Mouse (Mus musculus) heart, embryonic 12.5 days (tissue): ENCODE measurements around the gene Lmo4. TPM values are rescaled to one million over a fixed set of nuclear protein-coding genes. Genes with fewer than 3 reads are reported as not detected.

Experiments used
- ATAC-seq: fragments of 200-750 bp; cut with Nextera tagmentation; 2 replicates; pipeline ENCODE4 v1.8.0; 2017; ENCODE audit warnings: moderate TSS enrichment, moderate library complexity; ENCODE audit not compliant: insufficient number of reproducible peaks, low FRiP score
- H3K27ac ChIP-seq: fragments of 300-500 bp; sonication (generic); 2 replicates; pipeline ENCODE4 v1.5.1; 2016; ENCODE audit warnings: mild to moderate bottlenecking, moderate library complexity; ENCODE audit not compliant: poor library complexity, severe bottlenecking
- H3K27me3 ChIP-seq: fragments of 300-500 bp; sonication (generic); replicated peaks from 2 replicates; pipeline ENCODE4 v1.6.1; 2016; ENCODE audit warnings: mild to moderate bottlenecking, moderate library complexity
- H3K36me3 ChIP-seq: fragments of 300-500 bp; sonication (generic); 2 replicates; pipeline ENCODE4 v1.6.1; 2016; ENCODE audit warnings: mild to moderate bottlenecking, moderate library complexity
- H3K4me1 ChIP-seq: fragments of 300-500 bp; sonication (generic); replicated peaks from 2 replicates; pipeline ENCODE4 v1.6.1; 2016; ENCODE audit warnings: mild to moderate bottlenecking
- H3K4me2 ChIP-seq: fragments of 300-500 bp; sonication (generic); 2 replicates; pipeline ENCODE4 v1.6.1; 2016; ENCODE audit warnings: mild to moderate bottlenecking, moderate library complexity
- H3K4me3 ChIP-seq: fragments of 300-500 bp; sonication (generic); 2 replicates; pipeline ENCODE4 v1.5.1; 2016; ENCODE audit warnings: mild to moderate bottlenecking
- H3K9ac ChIP-seq: fragments of 300-500 bp; sonication (generic); 2 replicates; pipeline ENCODE4 v1.6.1; 2016; ENCODE audit warnings: mild to moderate bottlenecking, moderate library complexity
- H3K9me3 ChIP-seq: fragments of 300-500 bp; sonication (generic); replicated peaks from 2 replicates; pipeline ENCODE4 v1.6.1; 2016; ENCODE audit warnings: mild to moderate bottlenecking, moderate library complexity
- WGBS: fragments of 180-500 bp; shearing (Covaris S2); methylation state at CpG from one replicate; pipeline ENCODE4 v1.1.7; 2016; 5-methylcytosine and 5-hydroxymethylcytosine counted together
- polyA plus RNA-seq: library from polyadenylated mRNA; unstranded; fragments of >200 nt; fragmentation: Nextera tagmentation; extraction: Ambion mirVana; gene quantifications from 2 replicates; pipeline ENCODE4 v1.2.1, GENCODE M21; 2016

Lmo4 gene
- polyA plus RNA-seq, 1 experiment from 2014 or later, result 44.9 TPM

DNA sequence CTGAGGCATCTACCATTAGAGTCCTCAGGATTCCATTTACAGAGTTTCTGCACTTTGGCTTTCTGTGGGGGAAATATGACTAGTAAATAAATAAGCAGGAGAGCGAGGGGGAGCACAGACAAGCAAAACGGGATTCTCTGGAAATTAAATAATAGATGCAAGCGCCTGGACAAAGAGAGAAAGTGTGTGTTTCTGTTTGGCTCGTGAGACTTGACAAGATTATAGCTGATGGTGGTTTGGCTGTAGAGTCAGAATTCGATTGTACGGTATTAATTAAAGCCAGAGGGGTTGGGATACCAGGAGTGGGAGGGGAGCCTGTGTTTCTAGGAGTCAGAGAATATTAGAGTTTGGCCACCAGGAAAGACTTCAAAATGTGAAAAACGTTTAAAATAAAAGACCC is 24.3 kb upstream of the Lmo4 start:
- no peaks in the 10 kb centered on the region for H3K36me3 ChIP-seq
- H3K9me3 ChIP-seq, result no peaks in the 10 kb centered on the region
- H3K4me3 ChIP-seq, result no peak overlapping the region
- no peak for ATAC-seq
- no peak overlapping the region for H3K27ac ChIP-seq
- no peak overlapping the region for H3K4me2 ChIP-seq
- H3K27me3 ChIP-seq, result no peaks in the 10 kb centered on the region
- 80% methylated on average over 7 of the region's 7 CpGs for WGBS
- H3K4me1 ChIP-seq, result peaks cover 30% of the 10 kb centered on the region
- H3K9ac ChIP-seq, result no peak overlapping the region

DNA sequence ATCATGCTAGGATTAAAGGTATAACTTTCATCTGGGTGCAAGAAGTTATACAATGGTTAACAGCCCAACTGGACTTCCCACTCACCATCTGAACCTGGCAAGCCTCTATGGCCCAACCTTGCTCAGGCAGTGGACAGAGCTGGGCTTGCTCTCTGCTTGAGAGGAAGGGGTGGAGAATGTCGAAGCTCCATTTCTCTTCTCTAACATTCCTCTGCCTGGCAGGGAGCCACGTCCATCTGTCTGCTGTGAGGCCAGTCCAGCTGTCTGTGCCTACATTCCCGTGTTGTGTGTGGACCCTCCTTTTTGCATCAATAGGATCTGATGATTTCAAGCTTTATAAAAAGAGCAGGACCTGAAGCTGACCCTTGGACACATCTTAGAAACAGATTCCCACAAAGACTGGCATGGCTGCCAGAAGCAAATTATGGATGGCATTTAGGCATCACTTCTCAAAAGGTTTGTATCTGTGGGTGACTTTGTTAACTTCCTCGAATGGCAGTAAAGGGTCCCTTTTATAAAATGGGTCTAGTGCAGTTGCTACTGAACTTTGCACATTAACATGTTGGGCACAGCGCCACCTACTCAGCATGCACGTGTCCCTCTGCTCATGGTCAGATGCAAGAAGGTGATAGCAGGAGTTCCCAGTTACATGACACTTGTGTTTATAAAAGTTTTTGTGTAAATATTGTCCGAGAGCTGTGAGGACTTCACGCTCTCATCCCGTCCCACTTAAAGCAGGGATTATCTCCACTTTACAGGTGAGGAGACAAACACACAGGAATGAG is 20.6 kb upstream of the Lmo4 start:
- H3K4me1 ChIP-seq, result peaks cover 7% of the 10 kb centered on the region; the same call in 1 of the 2 replicates
- no peaks in the 10 kb centered on the region for H3K36me3 ChIP-seq
- 64% methylated on average over 9 of the region's 9 CpGs for WGBS
- no peaks in the 10 kb centered on the region for H3K27me3 ChIP-seq
- H3K4me2 ChIP-seq, result no peak overlapping the region
- H3K9me3 ChIP-seq, result no peaks in the 10 kb centered on the region
- H3K27ac ChIP-seq, result no peak overlapping the region
- H3K9ac ChIP-seq, result no peak overlapping the region
- no peak overlapping the region for H3K4me3 ChIP-seq
- no peak for ATAC-seq

DNA sequence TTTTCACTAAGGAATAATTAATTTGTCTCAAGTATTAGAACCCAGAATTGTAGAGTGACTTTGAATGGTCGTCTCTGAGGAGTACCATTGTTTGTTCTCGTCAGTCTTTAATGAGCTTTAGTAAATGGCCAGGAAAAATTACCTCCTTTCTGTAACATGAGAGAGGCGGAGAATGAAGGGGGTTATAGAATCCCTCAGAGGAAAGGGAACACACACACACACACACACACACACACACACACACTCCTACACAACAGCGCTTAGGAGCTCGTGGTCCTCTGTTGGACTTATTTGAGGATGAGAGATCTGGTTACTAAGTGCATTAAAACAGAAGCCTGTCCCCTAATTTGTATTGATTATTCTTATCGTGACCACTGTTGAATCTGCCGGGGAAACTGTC is 19.6 kb upstream of the Lmo4 start:
- 77% methylated on average over 7 of the region's 7 CpGs for WGBS
- H3K9ac ChIP-seq, result no peak overlapping the region

DNA sequence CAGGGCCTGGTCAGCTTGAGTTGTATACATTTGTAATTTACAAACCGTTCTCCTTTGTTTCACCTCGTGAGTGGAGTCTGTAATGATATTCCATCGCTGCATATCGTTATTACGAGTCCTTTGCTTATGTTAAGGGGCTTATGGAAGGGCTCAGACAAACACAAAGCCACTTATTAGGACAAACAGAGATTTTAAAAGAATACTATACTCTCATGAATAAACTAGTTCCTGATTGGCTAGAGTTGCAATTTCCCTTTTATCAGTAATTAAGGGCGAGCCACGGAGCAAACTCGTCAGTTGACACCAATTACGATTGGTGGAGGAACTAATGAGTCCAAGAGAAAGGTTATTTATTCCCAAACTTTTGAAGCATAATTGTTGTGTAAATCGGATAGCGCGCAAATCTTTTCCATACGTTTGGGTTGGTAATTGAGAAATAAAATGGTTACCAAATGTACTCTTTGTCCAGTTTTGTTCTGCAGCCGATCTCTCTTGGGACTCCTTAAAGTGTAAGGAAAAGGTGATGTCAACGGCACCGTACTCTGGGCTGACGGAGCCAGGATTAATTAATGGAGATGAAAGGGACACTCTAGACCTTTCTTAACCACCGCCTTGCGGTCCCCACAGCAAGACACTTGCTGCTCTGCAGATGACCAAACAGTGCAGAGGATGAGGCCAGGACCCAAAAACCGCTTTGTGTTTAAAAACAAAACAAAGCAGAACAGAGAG is 18.5 kb upstream of the Lmo4 start:
- Histone ChIP-seq H3K36me3 (no peaks in the 10 kb centered on the region), H3K4me2 (no peak overlapping the region), H3K9ac (no peak overlapping the region), H3K27ac (no peak overlapping the region), H3K4me1 (no peaks in the 10 kb centered on the region), H3K4me3 (no peak overlapping the region), H3K9me3 (no peaks in the 10 kb centered on the region), H3K27me3 (no peaks in the 10 kb centered on the region)
- WGBS, result 84% methylated on average over 20 of the region's 20 CpGs
- ATAC-seq, result no peak

More for the DNA sequence above, 19.6 kb upstream of the Lmo4 start:
- no peak overlapping the region for H3K4me2 ChIP-seq
- ATAC-seq, result no peak
- H3K27me3 ChIP-seq, result no peaks in the 10 kb centered on the region
- no peaks in the 10 kb centered on the region for H3K9me3 ChIP-seq
- H3K27ac ChIP-seq, result no peak overlapping the region
- H3K4me1 ChIP-seq, result no peaks in the 10 kb centered on the region
- H3K4me3 ChIP-seq, result no peak overlapping the region
- no peaks in the 10 kb centered on the region for H3K36me3 ChIP-seq

DNA sequence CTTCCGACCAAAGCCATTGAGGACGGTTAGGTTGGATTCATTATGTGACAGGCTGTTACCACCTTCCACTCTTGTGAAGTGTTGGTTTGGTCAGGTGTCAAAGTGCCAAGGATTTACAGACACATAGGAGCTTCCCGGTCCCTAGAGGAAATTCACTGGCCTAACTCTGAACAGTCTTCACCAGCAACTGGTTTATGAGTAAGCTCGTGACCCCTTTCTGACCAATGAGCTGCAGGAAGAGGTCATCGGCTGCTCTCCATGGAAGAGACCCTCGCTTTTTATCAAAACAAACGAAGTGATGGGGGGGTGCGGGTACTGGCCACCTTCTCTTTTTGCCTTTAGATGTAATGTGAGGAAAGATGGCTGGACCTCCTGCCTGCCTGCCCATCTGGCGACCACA is 17.4 kb upstream of the Lmo4 start:
- H3K4me2 ChIP-seq, result no peak overlapping the region
- no peaks in the 10 kb centered on the region for H3K9me3 ChIP-seq
- H3K9ac ChIP-seq, result no peak overlapping the region
- no peak overlapping the region for H3K27ac ChIP-seq
- no peak overlapping the region for H3K4me3 ChIP-seq
- H3K4me1 ChIP-seq, result no peaks in the 10 kb centered on the region
- H3K36me3 ChIP-seq, result no peaks in the 10 kb centered on the region
- ATAC-seq, result no peak
- H3K27me3 ChIP-seq, result no peaks in the 10 kb centered on the region
- WGBS, result 47% methylated on average over 9 of the region's 9 CpGs

DNA sequence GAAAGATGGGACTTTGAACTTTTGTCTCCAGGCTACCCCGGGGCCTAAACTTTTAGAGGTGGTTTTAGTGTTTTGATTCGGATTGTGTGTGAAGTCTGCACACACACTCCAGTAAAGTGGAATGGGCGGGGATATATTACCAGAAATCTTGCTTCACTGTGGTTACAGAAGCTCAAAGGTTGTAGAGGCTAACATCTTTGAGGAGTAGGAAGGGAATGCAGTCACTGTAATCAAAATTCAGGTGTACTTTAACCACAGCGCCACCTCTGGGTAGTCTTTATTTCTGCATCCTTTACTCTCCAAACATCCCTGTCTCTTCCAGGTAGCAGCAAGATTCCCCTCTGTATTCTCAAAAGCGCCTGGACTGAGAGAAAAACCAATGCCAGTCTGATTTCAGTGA is 2.5 kb upstream of the Lmo4 start:
- H3K36me3 ChIP-seq, result no peaks in the 10 kb centered on the region
- no peaks in the 10 kb centered on the region for H3K27me3 ChIP-seq
- H3K9me3 ChIP-seq, result no peaks in the 10 kb centered on the region
- ATAC-seq, result no peak
- H3K4me1 ChIP-seq, result no peaks in the 10 kb centered on the region
- WGBS, result 43% methylated on average over 5 of the region's 5 CpGs
- H3K27ac ChIP-seq, result no peak overlapping the region
- H3K9ac ChIP-seq, result no peak overlapping the region
- no peak overlapping the region for H3K4me3 ChIP-seq
- H3K4me2 ChIP-seq, result no peak overlapping the region

DNA sequence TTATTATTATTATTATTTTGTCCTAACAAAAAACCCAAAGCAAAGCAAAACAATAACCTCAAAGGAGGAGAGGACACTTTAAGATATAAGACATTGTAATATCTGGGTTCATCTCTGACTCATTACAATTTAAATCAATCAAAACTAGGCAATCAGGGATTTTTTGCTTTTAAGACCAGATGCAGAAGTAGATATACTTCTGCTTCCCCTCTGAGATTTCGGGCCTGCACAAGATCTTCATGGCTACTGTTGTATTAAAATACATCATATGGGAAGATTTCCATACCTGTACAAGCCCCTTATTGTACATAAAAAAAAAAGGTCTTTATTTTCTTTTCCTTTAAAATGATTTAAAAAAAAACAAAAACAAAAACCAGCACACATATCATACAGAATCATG is 1.9 kb upstream of the Lmo4 start:
- Histone ChIP-seq H3K4me3 (no peak overlapping the region), H3K27ac (no peak overlapping the region), H3K9me3 (no peaks in the 10 kb centered on the region), H3K4me2 (no peak overlapping the region), H3K4me1 (no peaks in the 10 kb centered on the region), H3K36me3 (no peaks in the 10 kb centered on the region), H3K27me3 (no peaks in the 10 kb centered on the region), H3K9ac (no peak overlapping the region)
- ATAC-seq, result no peak
- WGBS, result 87% methylated on average over 1 of the region's 1 CpGs

DNA sequence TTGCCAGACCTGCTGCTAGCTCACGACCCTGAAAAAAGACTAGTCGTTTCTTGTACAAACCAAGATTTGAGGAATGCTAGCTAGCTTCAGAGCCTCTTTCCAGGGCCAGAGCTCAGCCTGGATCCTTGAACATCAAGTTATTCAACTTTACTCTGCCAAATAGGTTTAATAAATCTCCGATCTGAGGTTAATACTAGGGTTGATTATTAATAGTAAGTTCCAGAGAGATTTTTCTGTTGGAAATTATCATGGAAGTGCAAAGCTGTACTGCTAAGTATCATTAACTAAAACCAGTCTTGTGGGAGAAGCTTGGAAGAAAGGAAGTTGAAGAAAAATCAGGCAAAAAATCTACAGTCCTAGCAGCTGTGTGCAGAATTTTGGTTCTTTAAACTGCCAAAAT is 1.2 kb upstream of the Lmo4 start:
- H3K4me2 ChIP-seq, result peak overlapping the region; percentile 95
- H3K9ac ChIP-seq, result no peak overlapping the region
- no peak for ATAC-seq
- WGBS, result 29% methylated on average over 3 of the region's 3 CpGs
- H3K27me3 ChIP-seq, result no peaks in the 10 kb centered on the region
- no peaks in the 10 kb centered on the region for H3K36me3 ChIP-seq
- H3K4me1 ChIP-seq, result peaks cover 5% of the 10 kb centered on the region; the same call in 1 of the 2 replicates
- peak overlapping the region; percentile 100 for H3K27ac ChIP-seq
- no peaks in the 10 kb centered on the region for H3K9me3 ChIP-seq
- H3K4me3 ChIP-seq, result peak overlapping the region; percentile 98

DNA sequence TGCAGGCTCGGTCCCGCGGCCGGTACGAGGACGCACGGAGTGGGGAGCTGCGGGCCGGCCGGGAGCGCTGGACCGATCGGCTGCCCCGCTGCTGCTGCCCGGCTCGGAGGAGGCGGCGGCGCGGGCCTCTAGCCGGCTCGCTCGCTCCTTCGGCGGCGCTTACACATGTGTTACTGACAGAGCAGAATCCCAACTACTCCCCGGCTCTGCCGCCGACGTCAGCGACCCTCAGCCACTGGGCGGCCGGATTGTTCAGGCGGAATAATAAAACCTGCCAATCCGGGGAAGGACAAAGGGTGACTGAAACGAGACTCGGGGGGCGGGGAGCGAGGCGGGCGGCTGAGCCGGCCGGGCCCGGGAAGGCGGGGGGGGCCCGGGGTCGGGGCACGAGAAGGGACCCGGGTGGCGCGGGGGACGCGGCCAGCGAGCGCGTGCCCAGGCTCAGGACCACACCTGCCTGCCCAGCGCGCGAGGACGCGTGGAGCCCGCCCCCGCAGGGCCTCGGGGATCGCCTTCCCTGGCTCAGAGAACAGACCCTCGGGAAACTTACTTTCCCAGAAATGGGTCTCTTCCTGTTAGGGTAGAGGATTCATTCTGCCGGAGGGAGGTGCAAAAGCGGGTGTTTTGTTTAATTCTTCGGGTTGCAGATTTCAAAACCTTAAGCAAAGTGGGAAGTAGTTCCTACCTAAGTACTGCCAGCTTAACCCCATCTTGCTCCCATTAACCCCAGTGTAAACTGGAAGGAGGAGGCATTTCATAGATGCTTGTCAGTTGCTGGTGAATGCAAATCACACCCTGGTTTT is 532 bp upstream of the Lmo4 start:
- peak overlapping the region; percentile 99 for H3K9ac ChIP-seq
- H3K4me2 ChIP-seq, result peak overlapping the region; percentile 95
- H3K27me3 ChIP-seq, result no peaks in the 10 kb centered on the region
- H3K9me3 ChIP-seq, result no peaks in the 10 kb centered on the region
- H3K36me3 ChIP-seq, result no peaks in the 10 kb centered on the region; the same call in 1 of the 2 replicates
- peaks cover 10% of the 10 kb centered on the region for H3K4me1 ChIP-seq
- WGBS, result under 1% methylated on average over 56 of the region's 69 CpGs
- ATAC-seq, result peak; percentile 90
- H3K4me3 ChIP-seq, result peak overlapping the region; percentile 98
- H3K27ac ChIP-seq, result peak overlapping the region; percentile 100

DNA sequence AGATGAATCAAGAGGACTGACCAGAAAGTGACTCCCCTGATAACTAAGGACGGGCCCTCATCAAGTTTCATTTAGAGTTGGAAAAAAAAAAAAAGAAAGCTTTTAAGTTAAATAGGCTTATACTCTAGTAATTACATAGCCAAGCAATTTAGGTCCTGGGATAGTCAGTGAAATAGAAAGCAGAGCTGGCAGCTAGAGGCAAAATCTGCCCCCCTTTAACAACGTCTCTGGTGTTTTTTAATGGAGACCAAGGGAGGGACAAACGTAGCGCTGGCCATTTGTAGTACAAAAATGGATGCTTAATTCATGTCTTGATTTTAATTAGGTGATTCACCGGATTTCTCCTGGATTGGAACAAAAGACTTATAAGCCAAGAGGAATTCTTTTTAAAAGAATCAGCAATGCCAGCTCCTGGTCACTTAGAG is 1.0 kb downstream of the Lmo4 start:
- Histone ChIP-seq H3K27me3 (no peaks in the 10 kb centered on the region), H3K9me3 (no peaks in the 10 kb centered on the region), H3K36me3 (peaks cover 8% of the 10 kb centered on the region), H3K4me3 (peak overlapping the region; percentile 98), H3K4me1 (peaks cover 23% of the 10 kb centered on the region), H3K9ac (peak overlapping the region; percentile 99), H3K4me2 (peak overlapping the region; percentile 95), H3K27ac (peak overlapping the region; percentile 100)
- ATAC-seq, result no peak
- WGBS, result 0% methylated on average over 5 of the region's 5 CpGs
